Mouse (Mus musculus) heart, adult 10 weeks (tissue): ENCODE measurements around the gene Susd3. TPM values are rescaled to one million over a fixed set of nuclear protein-coding genes. Genes with fewer than 3 reads are reported as not detected.

Experiments used
- polyA plus RNA-seq: library from polyadenylated mRNA; stranded (reverse); fragments of 350-450 nt; fragmentation: Illumina TruSeq; extraction: RNeasy Lipid Tissue Mini Kit (QIAGEN cat#74804); gene quantifications from one replicate; pipeline ENCODE4 v1.2.3, GENCODE M21; 2014; ENCODE audit warnings: low read depth, low replicate concordance

Gene Susd3
- not detected for polyA plus RNA-seq

DNA sequence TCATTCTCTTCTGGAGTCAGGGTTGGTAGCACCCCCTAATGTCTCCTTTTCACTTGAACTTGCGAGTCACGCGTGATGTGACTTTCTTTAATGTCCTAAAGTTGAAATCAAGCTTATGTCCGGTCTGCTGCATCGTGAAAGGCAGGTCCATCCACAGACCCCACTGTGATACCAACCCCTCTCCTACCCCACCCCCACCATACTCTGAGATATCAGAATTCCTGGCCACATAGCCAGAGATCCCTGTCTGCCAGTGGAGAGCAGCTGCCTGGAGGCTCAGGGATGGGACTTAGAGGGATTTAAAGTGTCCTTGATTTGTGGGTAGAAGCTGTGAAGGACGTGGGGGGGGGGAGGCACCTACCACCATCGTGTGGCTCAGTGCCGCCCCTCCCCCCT, at the start of gene Susd3:
Gene Susd3 (minus strand): TSS at position 240 of the 396 bp plus-strand sequence.

DNA sequence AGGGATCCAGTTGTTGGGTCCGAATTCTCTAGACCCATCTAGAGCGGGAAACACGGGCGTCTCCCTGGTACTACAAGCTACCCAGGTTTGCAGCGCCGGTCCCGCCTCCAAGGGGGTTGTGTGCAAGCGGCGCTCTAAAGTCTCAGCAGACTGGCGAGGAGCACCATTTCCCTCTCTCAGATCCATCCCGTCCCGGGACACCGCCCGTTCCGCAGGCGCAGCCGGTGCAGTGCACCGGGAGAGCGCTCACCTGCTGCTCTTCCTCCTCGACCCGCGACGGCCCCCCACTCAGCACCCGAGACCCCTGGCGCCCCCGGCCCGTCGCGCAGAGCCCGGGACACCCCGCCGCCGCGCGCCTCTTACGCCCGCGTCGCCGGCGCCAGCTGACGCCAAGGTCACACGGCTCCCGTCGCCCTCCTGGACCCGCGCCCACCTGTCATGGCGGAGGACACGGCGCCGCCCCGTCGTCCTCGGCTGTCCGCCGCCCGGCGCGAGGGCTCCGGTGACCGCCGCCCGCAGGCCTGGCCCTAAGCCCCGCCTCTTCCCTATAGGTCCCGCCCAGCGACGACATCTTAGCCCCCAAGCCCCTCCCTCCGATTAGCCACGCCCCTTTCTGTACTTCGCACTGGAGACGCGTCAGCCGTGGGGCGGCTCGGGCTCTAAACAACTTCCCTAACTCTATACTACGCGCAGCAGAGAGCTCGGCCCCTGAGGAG, 32.8 kb downstream of the Susd3 start, which contains the start of gene Card19:
Gene Card19 (minus strand): TSS at position 534 of the 716 bp plus-strand sequence.

DNA sequence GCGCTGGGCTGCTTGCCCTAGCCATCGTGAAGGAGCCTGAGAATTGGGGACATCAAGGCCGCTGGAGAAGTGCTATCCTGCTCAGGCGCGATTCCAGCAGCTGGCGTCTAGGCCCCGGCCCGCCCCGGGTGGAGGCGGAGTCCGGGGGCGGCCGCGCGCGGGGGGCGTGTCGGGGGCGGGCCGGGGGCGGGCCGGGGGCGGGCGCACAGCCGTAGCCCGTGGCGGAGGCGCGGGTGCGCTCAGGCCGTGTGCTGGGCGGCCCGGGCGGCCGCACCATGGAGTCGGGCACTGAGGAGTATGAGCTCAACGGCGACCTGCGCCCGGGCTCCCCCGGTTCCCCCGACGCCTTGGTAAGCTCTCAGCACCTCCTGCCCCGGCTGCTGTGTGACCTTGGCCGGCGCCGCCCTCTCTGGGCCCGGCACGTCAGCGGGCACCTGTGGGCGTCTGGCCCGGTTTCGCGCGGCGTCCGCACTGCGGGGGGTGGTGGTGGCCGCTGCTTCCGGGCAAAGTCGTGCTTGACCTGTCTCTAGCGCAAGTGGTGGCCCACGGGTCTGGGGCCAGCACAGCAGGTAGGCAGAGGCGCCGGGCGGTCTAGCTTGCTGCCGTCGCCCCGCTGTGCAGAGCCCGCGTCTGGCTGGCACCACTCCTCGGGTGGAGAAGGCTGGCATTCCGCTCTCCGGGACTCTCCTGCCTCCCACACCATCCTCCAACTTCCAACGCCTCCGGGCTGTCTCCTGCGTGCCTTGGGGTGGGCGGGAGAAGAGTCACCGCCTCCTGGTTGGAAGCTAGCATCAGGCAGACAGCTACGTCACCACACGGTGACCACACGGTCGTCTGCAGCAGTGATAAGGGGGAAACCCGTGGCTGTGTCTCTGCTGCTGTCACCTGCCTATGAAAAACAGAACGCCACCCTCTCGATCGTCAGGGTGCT, 61.0 kb downstream of the Susd3 start, which contains the start of gene Ninj1:
Gene Ninj1 (plus strand): TSS at position 198 of the 931 bp plus-strand sequence.

Other genes with a start within 250 kb of the Susd3 start
- gene Wnk2, start 100.7 kb downstream of the Susd3 start, polyA plus RNA-seq: 35.6 TPM
- 74.2 TPM for gene Ninj1, start 61.2 kb downstream of the Susd3 start, polyA plus RNA-seq
- gene Card19, start 32.7 kb downstream of the Susd3 start, polyA plus RNA-seq: 179 TPM
- 1.0 TPM for gene Fgd3, start 71.6 kb upstream of the Susd3 start, polyA plus RNA-seq
- gene Bicd2, start 92.9 kb upstream of the Susd3 start, polyA plus RNA-seq: 76.1 TPM
- 7.1 TPM for gene Ippk, start 172.5 kb upstream of the Susd3 start, polyA plus RNA-seq
- gene Tes3-ps, start 244.6 kb upstream of the Susd3 start, polyA plus RNA-seq: not detected